Mouse (Mus musculus): ENCODE data around the gene Zfp276. TPM values are rescaled to one million over a fixed set of nuclear protein-coding genes. Genes with fewer than 3 reads are reported as not detected.
"Not testable (repeated sequence)": the region's sequence is repeated elsewhere in the genome, so short reads cannot be mapped to it uniquely, and the experiment has no call there.

Gene Zfp276
- polyA plus RNA-seq, 1 experiment from 2014 or later: 30.6 TPM

DNA sequence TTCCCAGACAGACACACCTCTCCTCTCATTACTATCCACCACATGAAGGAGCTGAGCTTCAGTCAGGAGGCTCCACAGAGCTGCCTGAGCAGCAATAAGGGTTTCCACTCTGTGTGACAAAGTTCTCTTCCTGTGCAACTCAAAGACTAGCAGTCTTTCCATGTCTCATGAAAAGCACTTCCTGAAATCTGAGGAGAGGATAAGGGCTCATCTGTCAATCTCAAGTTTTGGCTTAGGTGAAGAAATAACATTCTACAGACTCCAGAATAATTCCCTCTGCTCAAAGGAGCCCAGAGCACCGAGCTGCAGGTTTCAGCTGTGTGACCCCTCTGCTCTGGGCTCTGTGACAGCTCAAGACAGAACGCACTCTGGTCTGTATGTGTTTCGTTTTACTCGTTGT is 1.1 kb upstream of the Zfp276 start:
- no peak overlapping the region for H3K27ac ChIP-seq
- H3K4me3 ChIP-seq: peak overlapping the region; percentile 98
- 74% methylated on average over 4 of the region's 4 CpGs for WGBS
- peaks cover 71% of the 10 kb centered on the region for H3K36me3 ChIP-seq
- H3K9me3 ChIP-seq: no peaks in the 10 kb centered on the region
- no peak for DNase-seq (ENCODE audit: low spot score)
- H3K27me3 ChIP-seq (ENCODE audit: insufficient read depth, poor library complexity, severe bottlenecking): no peaks in the 10 kb centered on the region
- peaks cover 47% of the 10 kb centered on the region for H3K4me1 ChIP-seq (replicated peaks)

DNA sequence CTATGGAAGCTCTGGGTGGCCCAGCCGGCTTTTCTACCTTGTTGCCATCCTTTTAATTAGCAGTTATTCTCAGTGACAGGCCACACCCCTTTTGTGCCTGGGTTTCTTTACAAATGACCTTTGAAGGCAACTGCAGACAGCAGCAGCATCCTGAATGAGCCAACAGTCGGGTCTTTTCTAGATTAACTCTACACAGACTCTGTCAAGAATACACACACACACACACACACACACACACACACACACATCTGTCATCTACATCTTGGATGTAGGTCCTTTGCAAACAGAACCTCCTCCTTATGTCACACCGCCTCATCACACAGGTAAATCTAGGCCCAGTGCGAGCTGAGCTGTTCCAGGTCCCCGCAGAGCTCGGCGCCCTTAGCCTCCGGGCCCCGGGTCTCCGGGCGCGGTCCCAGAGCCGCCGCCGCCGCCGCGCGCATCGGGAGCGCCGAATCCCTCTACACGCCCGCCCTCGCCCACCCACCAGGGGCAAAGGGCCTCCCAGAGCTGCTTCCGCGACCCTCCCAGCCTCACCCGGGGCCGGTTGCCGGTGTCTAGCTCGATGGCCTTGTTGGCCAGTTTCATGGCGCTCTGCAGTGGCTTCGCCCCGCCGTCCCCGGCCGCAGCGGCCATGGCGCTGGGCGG is 420 bp upstream of the Zfp276 start:
- Histone ChIP-seq H3K36me3 (peaks cover 71% of the 10 kb centered on the region), H3K9me3 (no peaks in the 10 kb centered on the region), H3K27me3 (ENCODE audit: insufficient read depth, poor library complexity, severe bottlenecking) (no peaks in the 10 kb centered on the region), H3K4me3 (peak overlapping the region; percentile 98), H3K4me1 (replicated peaks) (peaks cover 52% of the 10 kb centered on the region), H3K27ac (peak overlapping the region; percentile 97)
- under 1% methylated on average over 40 of the region's 40 CpGs for WGBS
- DNase-seq (ENCODE audit: low spot score): no peak

DNA sequence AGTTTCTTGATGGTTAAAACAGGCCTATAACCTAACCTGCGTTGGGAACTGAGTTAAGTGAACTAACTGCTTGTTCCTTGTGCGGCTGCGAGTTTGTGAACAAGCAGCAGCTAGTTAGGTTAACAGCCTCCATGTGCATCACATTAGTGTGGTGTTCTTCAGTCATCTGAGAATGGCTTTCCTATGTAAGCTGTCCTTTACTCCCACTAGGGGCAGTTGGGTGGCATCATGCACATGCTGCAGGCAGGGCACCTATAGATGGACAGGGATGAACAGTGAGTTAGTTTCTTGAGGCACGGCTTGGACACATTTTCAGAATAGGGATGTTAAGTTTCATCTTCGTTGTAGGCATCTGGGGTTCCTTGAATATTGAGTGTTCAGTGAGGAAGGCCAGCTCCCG is 1.2 kb downstream of the Zfp276 start:
- Histone ChIP-seq H3K4me3 (peak overlapping the region; percentile 98), H3K27ac (peak overlapping the region; percentile 97; the same call in 1 of the 2 replicates), H3K27me3 (ENCODE audit: insufficient read depth, poor library complexity, severe bottlenecking) (no peaks in the 10 kb centered on the region), H3K4me1 (replicated peaks) (peaks cover 52% of the 10 kb centered on the region), H3K9me3 (no peaks in the 10 kb centered on the region), H3K36me3 (peaks cover 71% of the 10 kb centered on the region)
- DNase-seq (ENCODE audit: low spot score): no peak
- 71% methylated on average over 6 of the region's 6 CpGs for WGBS

DNA sequence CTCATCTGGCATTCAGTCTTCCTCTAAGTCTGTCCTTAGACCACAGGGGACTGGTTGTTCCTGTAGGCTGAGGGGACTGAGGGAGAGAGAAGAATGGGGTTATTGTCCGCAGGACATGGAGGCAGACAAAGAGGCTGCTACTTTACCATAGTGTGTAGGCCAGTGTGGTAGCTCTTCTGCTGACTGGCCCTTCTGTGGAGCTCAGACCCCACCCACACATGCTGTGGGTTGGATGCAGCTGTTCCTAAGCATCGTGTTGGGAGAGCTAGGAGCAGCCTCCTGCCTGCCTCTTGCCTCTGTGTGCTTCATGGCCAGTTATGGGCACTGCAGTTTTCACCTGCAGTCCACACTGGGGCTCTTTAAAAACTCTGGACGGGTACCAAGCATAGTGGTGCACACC is 3.1 kb downstream of the Zfp276 start:
- Histone ChIP-seq H3K4me1 (replicated peaks) (peaks cover 52% of the 10 kb centered on the region), H3K36me3 (peaks cover 67% of the 10 kb centered on the region), H3K27me3 (ENCODE audit: insufficient read depth, poor library complexity, severe bottlenecking) (no peaks in the 10 kb centered on the region), H3K27ac (peak overlapping the region; percentile 66), H3K4me3 (peak overlapping the region; percentile 98; the same call in 1 of the 2 replicates), H3K9me3 (no peaks in the 10 kb centered on the region)
- DNase-seq (ENCODE audit: low spot score): no peak
- 57% methylated on average over 3 of the region's 3 CpGs for WGBS

DNA sequence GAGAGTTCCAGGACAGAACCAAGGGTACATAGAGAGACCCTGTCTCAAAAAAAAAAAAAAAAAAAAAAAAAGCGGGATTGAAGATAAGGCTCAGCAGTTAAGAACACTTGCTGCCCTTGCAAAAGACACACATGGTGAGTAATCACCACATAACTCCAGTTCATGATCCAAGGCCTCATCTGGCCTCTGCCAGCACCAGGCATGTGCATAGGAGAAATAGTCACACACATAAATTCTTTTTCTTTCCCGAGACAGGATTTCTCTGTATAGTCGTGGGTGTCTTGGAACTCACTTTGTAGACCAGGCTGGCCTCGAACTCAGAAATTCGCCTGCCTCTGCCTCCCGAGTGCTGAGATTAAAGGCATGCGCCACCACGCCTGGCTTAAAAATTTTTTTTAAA is 3.6 kb downstream of the Zfp276 start:
- not testable (repeated sequence) for H3K9me3 ChIP-seq; DNase-seq (ENCODE audit: low spot score); H3K4me3 ChIP-seq; H3K27ac ChIP-seq; H3K27me3 ChIP-seq (ENCODE audit: insufficient read depth, poor library complexity, severe bottlenecking)
- peaks cover 49% of the 10 kb centered on the region for H3K4me1 ChIP-seq (replicated peaks)
- peaks cover 68% of the 10 kb centered on the region for H3K36me3 ChIP-seq
- 92% methylated on average over 8 of the region's 8 CpGs for WGBS

DNA sequence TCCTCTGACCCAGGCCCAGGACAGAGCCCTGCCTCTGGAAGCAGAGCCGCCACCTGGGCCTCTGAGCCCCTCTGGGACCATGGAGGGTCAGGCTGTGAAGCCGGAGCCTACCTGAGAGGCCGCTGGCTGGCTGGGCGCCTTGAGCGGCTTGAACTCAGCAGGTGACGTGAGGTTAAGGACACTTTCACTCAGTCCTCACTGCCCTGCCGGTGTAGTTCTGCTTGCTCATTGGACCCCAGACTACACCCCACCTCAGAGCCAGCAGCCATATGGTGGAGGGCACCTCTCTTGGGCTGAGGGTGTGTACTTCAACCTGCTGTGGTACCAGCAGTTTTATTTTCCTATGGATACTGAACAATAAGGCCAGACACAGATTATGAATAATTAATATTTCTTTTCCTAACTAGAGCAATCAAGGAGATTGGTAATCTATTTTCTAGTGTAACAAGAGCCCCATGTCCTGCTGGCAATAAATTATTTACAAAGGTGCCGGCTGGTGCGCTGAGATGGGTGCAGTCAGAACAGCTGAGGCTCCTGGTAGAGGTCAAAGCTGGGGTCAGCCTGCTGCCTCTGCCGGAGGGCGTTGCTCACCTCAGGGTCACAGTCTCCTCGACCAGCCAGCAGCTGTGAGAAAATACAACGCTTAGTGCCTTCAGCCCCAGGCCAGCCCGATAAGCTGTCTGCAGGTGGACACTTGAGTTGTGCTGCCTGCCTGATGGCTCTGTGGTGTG is 14.1 kb downstream of the Zfp276 start:
- H3K4me1 ChIP-seq (replicated peaks): peaks cover 22% of the 10 kb centered on the region
- DNase-seq (ENCODE audit: low spot score): peak; percentile 62
- H3K27ac ChIP-seq: peak overlapping the region; percentile 74
- H3K36me3 ChIP-seq: peaks cover 100% of the 10 kb centered on the region
- H3K9me3 ChIP-seq: no peaks in the 10 kb centered on the region
- no peaks in the 10 kb centered on the region for H3K27me3 ChIP-seq (ENCODE audit: insufficient read depth, poor library complexity, severe bottlenecking)
- no peak overlapping the region for H3K4me3 ChIP-seq
- 73% methylated on average over 14 of the region's 14 CpGs for WGBS

DNA sequence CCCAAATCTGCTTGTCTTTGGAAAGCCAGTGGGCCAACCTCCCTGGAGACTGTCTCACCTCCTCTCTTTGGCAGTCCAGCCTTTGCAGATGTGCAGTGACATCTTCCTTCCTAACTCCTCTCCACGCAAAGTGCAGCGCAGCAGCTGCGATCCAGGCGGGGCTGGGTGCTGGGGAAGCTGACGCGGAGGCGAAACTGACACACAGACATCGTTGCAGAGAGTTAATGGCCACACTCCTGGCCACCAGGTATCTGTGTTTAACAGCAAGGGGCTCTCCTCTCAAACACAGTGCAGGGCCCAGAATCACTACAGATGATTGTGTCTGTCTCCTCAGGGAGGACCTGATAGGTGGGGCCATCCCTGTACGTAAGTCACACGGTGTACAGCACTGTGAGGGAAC is 17.2 kb downstream of the Zfp276 start:
- no peaks in the 10 kb centered on the region for H3K9me3 ChIP-seq
- no peak overlapping the region for H3K4me3 ChIP-seq
- H3K27me3 ChIP-seq (ENCODE audit: insufficient read depth, poor library complexity, severe bottlenecking): no peaks in the 10 kb centered on the region
- peaks cover 99% of the 10 kb centered on the region for H3K36me3 ChIP-seq
- 93% methylated on average over 10 of the region's 10 CpGs for WGBS
- H3K27ac ChIP-seq: 0 out of 2 replicates have a peak overlapping the region, but pooled peaks have one; percentile 72
- peaks cover 22% of the 10 kb centered on the region for H3K4me1 ChIP-seq (replicated peaks)
- DNase-seq (ENCODE audit: low spot score): no peak

DNA sequence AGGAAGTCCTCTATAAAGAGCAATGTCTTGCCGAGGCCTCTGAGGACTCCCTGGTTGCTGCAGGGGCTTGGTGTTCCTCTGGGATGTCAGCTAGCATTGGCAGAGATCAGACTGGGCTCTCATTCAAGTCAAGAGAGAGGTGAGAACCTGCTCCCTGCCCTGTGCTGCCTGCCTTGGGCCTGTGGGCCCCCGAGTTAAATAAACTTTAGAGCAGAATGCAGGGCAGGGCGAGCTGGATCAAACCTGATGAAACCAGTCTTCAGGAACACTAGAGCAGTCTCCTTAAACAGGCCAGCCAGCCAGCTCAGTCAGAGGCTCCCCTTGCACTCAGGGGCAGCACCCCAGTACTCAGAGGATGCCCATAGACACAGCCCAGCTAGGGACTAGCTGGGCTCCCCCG is 17.9 kb downstream of the Zfp276 start:
- no peaks in the 10 kb centered on the region for H3K9me3 ChIP-seq
- peak overlapping the region; percentile 72 for H3K27ac ChIP-seq
- H3K27me3 ChIP-seq (ENCODE audit: insufficient read depth, poor library complexity, severe bottlenecking): no peaks in the 10 kb centered on the region
- 78% methylated on average over 4 of the region's 4 CpGs for WGBS
- peaks cover 22% of the 10 kb centered on the region for H3K4me1 ChIP-seq (replicated peaks)
- DNase-seq (ENCODE audit: low spot score): no peak
- no peak overlapping the region for H3K4me3 ChIP-seq
- peaks cover 97% of the 10 kb centered on the region for H3K36me3 ChIP-seq

DNA sequence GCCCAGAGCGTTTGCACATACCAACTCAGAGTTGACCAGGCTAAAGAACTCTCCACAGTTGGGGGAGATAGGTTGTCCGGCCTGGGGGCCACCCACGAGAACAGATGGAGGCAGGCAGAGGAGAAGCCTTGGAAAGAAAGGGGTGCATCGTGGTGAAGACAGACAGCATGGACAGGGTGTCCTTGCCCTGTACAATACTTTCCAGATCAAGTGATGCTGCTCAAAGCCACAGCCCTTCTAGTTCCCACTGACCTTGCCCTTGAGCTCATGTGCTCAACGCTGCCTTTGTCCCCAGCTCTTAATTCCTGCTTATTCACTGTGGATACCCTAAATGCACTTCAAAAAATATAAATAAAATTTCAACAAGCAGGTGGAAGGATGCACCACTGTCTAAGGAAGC is 20.5 kb downstream of the Zfp276 start:
- Histone ChIP-seq H3K4me3 (no peak overlapping the region), H3K9me3 (no peaks in the 10 kb centered on the region), H3K27me3 (ENCODE audit: insufficient read depth, poor library complexity, severe bottlenecking) (no peaks in the 10 kb centered on the region), H3K27ac (no peak overlapping the region), H3K4me1 (replicated peaks) (peaks cover 7% of the 10 kb centered on the region; the same call in 1 of the 2 replicates), H3K36me3 (peaks cover 91% of the 10 kb centered on the region)
- WGBS: 82% methylated on average over 5 of the region's 5 CpGs
- no peak for DNase-seq (ENCODE audit: low spot score)

DNA sequence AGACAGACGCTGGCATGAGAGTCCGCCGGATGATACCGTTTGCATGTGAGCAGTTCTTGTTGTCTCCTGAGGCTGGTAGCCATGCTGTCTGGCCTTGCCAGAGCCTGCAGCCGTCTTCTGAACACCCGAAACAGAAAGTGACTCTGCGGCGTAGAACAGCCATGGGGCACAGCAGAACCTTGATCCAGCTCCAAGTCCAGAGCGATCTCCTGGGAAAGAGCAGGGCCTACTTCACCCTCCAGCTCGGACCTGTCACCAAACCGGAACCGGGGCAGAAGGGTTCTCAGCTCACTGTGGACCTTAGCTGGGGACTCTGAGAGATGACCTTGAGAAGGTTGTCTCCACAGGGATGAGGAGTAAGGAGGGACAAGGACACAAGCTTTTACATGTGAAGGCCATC is 21.1 kb downstream of the Zfp276 start:
- Histone ChIP-seq H3K36me3 (peaks cover 89% of the 10 kb centered on the region), H3K4me1 (replicated peaks) (peaks cover 7% of the 10 kb centered on the region; the same call in 1 of the 2 replicates), H3K27ac (no peak overlapping the region), H3K27me3 (ENCODE audit: insufficient read depth, poor library complexity, severe bottlenecking) (no peaks in the 10 kb centered on the region), H3K9me3 (no peaks in the 10 kb centered on the region), H3K4me3 (no peak overlapping the region)
- DNase-seq (ENCODE audit: low spot score): no peak
- 94% methylated on average over 12 of the region's 12 CpGs for WGBS

DNA sequence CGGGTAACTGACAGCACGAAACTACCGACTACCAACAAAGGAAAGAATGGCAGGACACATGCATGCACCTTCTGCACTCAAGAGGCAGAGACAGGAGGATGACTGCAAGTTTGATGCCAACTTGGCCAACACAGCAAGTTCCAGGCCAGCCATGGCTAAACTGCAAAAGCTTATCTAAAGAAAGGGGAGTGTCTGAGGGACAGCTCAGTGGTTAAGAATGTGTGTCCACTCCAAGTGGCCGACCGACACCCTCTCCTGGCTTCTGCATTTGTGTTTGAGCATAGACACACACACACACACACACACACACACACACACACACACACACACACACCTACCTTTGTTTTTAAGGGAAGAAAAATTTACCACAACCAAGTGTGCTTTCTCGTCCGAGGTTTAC is 24.4 kb downstream of the Zfp276 start:
- Histone ChIP-seq H3K27ac (no peak overlapping the region), H3K27me3 (ENCODE audit: insufficient read depth, poor library complexity, severe bottlenecking) (no peaks in the 10 kb centered on the region), H3K9me3 (no peaks in the 10 kb centered on the region), H3K36me3 (peaks cover 80% of the 10 kb centered on the region), H3K4me3 (no peak overlapping the region), H3K4me1 (replicated peaks) (no peaks in the 10 kb centered on the region)
- DNase-seq (ENCODE audit: low spot score): no peak
- 90% methylated on average over 7 of the region's 7 CpGs for WGBS

DNA sequence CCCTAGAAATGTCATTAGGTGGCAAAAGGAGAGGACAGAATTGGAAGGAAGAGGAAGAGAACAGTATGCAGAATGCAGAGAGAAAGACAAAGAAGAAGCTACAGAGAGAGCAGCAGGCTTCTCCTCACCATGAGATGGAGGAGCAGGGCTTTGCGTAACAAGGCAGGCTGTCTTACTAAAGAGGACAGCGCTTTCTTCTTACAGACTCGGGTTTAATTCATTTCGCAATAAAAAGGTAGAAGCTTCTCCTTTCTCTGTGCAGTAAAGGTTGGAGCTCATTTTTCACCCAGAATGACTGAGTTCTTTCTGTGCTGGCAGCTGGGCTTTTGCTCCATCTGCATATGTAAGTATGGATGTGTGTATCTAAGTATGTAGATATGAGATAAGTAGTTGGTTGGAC is 25.8 kb downstream of the Zfp276 start:
- H3K9me3 ChIP-seq: no peaks in the 10 kb centered on the region
- 93% methylated on average over 4 of the region's 4 CpGs for WGBS

DNA sequence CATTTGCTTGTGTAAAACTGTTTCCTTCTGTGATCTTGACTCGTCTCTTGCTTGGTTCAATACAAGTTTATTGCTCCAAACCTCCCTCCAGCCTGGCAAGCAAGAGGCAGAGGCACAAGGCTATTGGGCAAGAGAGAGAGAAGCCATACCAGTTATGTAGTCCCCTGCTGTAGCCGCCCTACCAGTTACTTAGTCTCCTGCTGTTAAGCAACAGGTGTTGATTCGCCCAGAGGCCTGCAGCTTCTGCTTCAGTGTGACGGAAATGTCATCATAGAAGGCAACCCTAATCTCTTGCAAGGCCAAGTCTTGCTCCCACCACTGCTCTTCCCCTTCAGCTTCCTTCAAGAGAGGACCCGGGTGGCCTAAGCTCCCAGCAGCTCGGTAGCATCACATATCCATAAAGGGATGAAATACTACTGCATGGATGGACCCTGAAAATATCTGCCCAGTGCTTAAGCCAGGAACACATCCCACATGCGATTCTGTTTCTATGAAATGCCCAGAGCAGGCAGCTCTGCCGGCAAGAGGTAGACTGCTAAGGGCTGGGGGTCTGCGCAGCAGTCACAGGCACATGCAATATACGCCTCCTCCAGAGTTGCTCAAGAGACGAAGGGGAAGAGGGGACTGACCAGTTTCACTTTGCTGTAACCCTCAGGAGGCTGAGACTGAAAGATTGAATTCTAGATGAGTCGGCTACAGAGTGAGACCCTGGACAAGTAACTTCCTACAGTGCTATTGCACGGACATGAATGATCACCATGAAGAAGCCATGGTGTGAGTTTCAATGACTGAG is 26.5 kb downstream of the Zfp276 start:
- 87% methylated on average over 13 of the region's 13 CpGs for WGBS
- H3K36me3 ChIP-seq: peaks cover 69% of the 10 kb centered on the region

More for the DNA sequence above, 25.8 kb downstream of the Zfp276 start:
- Histone ChIP-seq H3K4me1 (replicated peaks) (no peaks in the 10 kb centered on the region), H3K27ac (no peak overlapping the region), H3K4me3 (no peak overlapping the region), H3K27me3 (ENCODE audit: insufficient read depth, poor library complexity, severe bottlenecking) (no peaks in the 10 kb centered on the region), H3K36me3 (peaks cover 75% of the 10 kb centered on the region)
- DNase-seq (ENCODE audit: low spot score): no peak

More for the DNA sequence above, 26.5 kb downstream of the Zfp276 start:
- Histone ChIP-seq H3K4me1 (replicated peaks) (no peaks in the 10 kb centered on the region), H3K27ac (no peak overlapping the region), H3K4me3 (no peak overlapping the region), H3K27me3 (ENCODE audit: insufficient read depth, poor library complexity, severe bottlenecking) (no peaks in the 10 kb centered on the region), H3K9me3 (no peaks in the 10 kb centered on the region)
- DNase-seq (ENCODE audit: low spot score): no peak
